Mouse (Mus musculus): ENCODE results near the gene Sdc4.

Gene Sdc4

DNA sequence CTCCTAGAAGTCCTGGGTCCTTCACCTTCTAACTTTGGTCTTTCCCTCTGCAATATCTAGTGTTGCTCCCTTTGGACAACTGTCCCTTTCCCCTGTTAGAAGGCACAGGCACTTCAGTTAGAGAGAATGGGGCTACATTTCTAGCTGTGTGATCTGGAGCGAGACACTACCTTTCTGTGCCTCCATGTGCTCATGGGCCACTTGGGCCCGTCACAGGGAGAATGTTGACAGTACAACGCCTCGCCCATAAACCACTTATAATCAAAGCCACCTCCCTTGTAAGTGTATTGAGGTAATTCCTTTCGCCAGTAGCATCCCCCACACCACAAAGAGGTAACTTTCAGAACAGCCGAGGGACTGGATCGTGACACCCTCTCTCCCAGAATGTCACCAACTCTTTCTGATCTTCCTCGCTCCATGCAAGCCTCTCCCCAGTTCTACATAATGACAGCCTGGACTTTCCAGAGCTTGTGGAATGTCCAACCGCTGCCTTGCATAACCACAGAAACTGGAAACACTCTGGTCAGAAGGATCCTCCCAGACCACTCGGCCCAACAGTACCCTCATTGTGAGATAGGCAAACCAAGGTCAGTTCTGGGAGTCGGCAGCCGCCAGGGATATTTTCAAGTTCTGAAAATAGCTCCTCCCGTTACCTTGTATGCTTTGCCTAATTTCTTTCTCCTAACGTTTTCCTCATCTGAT lies 5.8 kb upstream of the Sdc4 start:
- no peak for DNase-seq (ENCODE audit: low spot score)

- DNase-seq (ENCODE audit: low spot score), result no peak
Measured at GRCm38 (mm10) chr2:164448921-164449320, 5.2 kb upstream of the Sdc4 start.

GRCm38 (mm10) chr2:164448140-164448539 lies 4.5 kb upstream of the Sdc4 start:
- DNase-seq (ENCODE audit: low spot score), result no peak

DNA sequence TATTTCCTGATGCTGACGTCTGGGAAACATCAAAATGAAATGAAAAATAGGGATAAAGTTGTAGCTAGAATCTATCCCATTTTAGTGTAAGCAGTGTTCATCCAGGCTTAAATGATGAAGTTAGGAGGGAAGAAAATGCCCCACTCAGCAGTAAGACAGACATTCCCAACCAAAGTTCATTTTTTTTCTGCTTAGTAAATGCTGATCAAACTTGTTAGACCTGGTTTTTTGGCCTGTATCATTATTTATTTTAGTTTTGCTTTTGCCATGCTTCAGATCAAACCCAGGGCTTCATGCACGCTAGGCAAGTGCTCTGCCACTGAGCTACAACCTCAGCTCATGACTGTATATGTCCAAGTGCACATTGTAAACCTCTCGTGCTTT lies 2.4 kb upstream of the Sdc4 start:
- no peak for DNase-seq (ENCODE audit: low spot score)

- DNase-seq (ENCODE audit: low spot score), result no peak
Measured at GRCm38 (mm10) chr2:164445399-164446085, 1.9 kb upstream of the Sdc4 start.

DNA sequence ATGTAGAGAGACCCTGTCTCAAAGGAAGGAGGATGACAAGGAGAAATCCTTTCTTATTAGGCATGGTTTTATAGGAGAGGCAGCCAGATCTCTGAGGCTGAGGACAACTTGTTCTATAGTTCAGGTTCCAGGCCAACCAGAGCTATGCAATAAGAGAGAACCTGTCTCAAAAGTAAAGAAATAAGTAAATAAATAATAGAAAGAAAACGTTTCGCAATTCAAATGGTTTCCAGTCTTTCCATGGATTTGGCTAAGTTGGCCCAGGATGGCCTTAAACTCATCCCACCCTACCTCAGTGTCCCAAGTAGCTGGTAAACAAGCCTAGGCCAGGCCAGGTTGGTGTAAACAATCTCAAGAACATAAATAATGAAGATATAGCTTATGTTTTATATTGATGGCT lies 1.0 kb upstream of the Sdc4 start:
- no peak for DNase-seq (ENCODE audit: low spot score)

DNA sequence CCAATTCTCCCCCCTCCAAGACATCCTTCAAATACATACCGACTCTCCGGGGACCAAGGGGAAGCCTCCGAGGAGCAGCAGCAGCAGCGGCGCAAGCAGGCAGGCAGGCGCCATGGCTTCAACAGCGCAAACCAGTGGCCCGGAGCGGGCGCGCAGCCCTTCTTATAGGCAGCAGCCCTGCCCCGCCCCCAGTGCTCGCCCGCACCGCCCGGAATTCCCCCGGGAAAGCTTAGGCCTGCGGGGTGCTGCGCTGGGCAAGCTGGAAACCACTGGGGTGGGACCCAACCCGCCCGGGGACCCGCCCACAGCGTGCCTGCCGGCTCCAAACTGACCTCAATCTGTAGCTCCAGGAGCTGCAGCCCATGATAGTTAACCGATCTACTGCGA lies 643 bp downstream of the Sdc4 start:
- DNase-seq (ENCODE audit: low spot score), result peak; percentile 81

DNA sequence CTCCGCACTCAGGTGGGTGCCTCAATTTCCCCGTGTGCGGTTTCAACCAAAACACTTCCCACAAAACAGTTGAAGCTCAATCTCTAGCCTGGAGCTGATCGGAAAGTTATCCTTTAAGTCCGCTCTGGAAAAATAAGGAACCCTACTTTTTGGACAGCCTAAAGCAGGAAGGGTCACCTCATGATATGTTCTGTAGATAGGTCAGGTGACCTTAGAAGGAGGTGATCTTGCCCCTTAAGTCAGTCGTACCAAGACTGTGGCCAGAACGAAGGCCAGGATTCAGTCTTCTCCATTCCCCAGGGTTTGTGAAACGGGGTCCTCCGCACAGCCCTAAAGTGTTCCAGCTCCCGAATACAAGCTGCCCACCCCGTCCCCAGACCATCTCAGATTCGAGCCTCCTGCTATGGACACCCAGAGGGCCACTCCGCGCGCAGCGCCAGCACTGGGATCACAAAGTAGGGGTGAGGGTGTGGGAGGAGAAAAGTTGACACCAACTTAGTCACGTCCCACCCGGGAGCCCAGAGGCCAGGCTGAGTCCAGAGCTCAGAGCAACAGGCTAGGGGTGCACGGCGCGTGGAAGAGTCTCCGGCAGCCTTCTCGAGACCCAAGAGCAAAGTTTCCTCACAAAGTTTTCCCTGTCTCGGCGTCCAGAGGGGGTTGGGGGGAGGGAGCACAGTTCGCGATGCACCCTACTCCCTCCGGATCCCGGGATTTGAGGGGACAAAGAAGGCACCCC lies 1.2 kb downstream of the Sdc4 start:
- DNase-seq (ENCODE audit: low spot score), result peak; percentile 71

GRCm38 (mm10) chr2:164441731-164442130 lies 2.0 kb downstream of the Sdc4 start:
- peak; percentile 21 for DNase-seq (ENCODE audit: low spot score)

DNA sequence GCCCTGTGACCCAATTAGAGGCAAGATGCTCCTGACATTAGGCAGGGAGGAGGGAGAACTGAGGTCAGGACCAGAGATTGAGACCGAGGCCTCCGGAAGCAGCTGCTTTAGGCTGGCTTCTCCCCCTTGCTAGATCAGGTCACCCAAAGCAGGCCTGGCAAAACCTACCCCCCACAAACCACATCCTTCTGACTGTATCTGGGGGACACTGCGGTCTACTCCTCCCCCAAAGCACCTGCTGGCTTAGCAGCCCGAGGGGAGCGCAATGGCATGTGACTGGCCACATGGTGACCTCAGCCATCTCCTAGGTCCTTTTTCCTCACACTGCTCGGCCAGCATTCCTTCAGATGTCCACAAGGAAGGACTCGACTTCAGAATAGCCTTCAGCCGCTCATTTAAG lies 2.5 kb downstream of the Sdc4 start:
- no peak for DNase-seq (ENCODE audit: low spot score)

DNA sequence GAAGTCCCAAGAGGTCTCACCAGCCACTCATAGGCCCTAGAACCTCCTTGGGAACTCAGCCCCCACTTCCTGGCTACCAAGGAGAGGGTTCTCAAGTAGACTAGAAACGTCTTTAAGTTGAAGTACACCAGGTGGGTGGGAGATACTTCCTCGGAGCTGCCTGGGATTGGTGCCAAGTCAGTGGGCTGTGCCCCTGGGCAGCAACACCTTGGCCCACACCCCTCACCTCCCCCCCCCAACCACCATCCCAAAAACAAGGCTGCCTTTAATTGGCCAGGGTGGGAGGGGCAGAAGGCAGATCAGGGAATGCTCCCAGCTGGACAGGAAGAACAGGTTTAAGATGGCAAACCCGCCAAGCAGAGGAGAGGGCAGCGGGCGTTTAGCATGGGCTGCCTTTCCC lies 3.4 kb downstream of the Sdc4 start:
- DNase-seq (ENCODE audit: low spot score), result no peak

DNA sequence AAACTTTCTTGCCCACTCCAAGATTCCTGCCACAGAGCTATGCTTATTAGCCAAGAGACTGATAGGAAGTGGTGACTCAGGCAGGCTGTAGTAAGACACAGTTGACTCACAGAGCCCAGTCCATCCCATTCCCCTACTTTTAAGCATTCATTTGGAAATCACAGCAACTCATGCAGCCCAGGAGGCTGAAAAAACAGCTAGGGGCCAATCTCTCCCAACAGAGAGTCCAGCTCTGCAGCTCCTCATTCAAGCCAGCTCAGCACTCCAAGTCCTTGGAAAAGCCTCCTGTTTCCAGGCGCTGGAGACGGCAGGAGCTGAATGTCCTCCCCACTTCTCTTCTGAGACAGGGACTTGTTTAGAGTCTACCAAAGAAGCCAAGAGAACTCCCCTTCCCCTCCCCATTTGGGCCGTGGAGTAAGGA lies 4.7 kb downstream of the Sdc4 start:
- DNase-seq (ENCODE audit: low spot score), result peak; percentile 63

DNA sequence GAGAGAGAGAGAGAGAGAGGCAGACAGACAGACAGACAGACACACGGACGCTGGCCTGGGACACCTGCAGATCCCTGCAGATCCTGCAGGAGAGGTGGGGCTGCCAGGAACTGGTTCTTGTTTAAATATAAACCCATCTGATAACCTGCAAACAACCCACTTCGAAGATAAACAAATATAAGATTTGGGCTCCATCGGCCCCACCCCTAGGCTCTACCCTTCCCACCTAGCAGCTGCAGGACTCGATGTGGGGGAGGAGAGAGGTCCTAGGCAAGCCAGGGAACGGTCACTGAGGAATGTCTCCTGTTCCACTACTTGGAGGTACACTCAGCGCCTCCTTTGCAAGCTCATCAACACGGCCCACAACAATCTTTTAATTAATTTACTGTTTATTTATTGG lies 5.4 kb downstream of the Sdc4 start:
- DNase-seq (ENCODE audit: low spot score), result no peak

DNA sequence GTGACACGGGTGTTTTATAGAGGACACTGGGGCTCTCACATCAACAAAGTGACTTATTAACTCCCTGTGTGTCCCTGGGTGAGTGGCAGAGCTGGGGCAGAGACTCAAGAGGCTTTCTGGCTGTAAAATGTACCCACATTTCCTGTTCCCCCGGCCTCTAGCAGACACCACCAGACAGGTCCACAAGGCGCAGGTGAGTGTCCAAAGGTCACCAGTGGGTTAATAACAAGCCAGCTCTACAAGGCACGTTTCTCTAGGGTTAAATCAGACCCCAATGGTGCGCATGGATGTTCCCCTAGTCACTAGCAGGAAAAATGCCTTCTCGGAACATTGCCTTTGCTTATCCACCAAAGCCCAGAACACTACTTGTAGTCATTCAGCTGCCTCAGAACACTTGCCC lies 6.0 kb downstream of the Sdc4 start:
- DNase-seq (ENCODE audit: low spot score), result no peak

- peak; percentile 48 for DNase-seq (ENCODE audit: low spot score)
Measured at GRCm38 (mm10) chr2:164436961-164437360, 6.7 kb downstream of the Sdc4 start.

DNA sequence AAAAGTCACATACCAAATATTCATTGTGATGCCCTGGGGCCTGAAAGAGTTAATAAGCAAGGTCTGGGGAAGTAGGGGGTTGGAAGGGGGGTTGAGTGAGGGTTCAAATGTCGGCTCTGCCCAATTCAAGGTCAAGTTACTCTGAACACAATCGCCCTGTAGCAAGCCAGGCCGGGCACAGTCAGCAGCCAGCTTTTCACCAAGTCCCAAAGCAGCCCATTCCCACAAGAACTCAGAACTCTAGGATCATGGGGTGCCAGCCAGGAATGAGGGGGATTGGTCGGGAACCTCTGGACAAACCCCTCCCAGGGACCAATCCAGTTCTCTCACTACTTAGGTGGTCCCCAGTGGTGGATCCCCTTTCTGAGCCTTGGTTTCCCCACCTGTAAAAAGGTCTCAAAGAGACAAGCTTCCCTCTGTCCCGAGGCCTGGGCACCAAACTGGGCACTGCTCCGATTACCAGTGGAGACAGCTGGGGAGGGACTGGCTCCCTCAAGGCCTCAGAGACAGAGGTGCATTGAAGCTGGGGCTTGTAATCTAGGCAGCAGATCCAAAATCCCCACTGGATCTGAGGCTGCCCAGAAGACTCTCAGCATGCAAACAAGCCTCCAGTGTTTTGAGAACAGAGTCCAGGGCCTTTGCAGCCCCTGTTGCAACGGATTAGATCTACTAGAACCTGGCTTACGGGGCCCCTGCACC lies 7.3 kb downstream of the Sdc4 start:
- no peak for DNase-seq (ENCODE audit: low spot score)

DNA sequence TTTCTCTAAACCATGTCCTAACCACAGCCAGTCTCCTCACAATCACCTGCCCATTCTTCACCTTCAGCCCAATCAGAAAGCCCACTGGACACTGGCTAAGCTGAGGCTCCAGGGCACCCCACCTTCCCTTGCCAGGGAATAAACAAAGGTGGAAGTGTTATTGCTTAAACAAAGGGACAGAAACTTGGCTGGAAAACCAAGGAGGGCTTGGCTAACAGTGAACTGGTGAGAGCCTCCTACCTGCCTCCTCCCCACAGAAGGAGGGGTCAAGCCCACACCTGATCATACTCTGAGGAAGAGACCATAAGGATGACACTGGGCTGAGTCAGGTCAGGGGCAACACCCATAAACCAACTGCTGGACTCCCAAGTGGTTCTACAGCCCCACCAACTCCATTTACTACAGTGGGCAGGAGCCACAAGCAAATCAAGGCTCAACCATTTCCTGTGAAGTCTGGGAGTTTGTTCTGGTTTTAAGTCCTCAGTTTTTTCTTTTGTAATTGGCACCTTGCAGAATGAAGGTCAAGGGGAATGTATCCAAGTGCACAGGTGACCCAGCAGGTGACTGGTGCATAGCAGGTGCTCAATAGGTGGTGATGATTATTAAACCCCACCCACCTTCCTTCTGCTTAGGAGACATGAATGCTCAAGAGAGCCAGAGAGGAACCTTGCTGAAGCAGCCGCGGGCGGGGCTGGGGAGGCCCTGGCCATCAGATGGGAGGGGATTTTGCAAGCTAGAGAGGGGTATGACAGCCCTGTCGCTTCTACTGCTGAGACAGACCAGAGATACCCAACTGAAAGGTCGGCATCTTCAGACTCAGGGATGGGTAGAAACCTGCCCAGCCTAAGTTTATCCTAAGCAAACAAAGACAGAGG lies 8.2 kb downstream of the Sdc4 start:
- no peak for DNase-seq (ENCODE audit: low spot score)

DNA sequence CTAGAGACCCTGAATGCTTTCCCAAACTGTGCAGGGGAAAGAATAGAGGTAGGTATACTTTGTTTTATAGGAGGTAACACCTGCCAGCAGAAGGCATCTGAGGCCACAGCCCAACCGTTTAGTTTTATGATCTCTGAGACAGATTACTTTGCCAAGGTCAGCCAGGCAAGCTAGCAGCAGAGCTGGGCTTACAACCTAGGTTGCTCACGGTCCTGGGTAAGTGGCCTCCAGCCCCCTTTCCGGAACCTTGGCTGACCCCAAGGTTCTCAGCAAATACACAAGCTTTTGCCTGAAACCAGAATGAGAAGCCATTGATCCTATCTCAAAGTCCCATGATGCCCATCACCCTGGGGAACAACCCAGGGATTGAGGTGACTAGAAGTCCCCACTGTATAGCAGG lies 9.0 kb downstream of the Sdc4 start:
- no peak for DNase-seq (ENCODE audit: low spot score)

- DNase-seq (ENCODE audit: low spot score), result no peak
Measured at GRCm38 (mm10) chr2:164433278-164433895, 10.3 kb downstream of the Sdc4 start.

DNA sequence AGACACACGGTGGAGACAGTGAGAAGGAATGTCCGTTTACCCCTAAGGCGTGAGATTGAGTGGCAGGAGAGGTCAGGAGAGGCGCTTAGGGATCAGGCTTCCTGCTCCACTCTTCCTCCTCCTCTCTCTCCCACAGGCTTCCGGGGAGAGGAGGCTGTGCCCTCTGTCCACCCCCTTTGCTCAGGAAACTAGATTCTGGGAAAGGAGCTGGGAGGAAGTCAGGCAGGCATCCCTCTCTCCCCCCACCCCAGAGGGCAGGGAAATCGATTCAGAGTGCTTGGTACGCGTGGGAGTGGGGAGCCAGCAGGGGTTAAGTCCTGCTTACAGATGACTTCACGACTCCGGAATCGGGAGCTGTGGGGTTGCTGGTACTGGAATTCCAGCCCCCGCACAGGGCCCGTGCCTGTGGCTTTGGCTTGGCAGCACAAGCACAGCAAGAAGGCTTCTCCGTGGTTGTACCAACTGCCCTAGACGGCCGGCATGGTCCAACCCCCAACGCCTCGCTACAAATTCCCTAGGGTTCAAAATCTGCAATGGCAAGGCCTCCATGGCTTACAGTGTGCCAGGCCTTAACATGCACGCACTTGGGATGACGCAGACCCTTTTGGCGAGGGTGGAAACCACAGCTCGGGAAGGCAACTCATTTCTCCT lies 11.0 kb downstream of the Sdc4 start:
- peak; percentile 90 for DNase-seq (ENCODE audit: low spot score)
